Mouse (Mus musculus) B cell, adult 67 days (primary cell): ENCODE data around the gene Apoa5. TPM values are rescaled to one million over a fixed set of nuclear protein-coding genes. Genes with fewer than 3 reads are reported as not detected.

Experiments used
- total RNA-seq, 2 experiments: library from RNA; stranded (reverse); gene quantifications; 4 replicates each; pipeline ENCODE4 v1.2.4; 2023

Apoa5 gene
- total RNA-seq, result not detected

GRCm38 (mm10) chr9:46268343-46268873, at the start of gene Apoa5:
Apoa5 (plus strand) TSS chr9:46268633.

GRCm38 (mm10) chr9:46228491-46228890, 39.9 kb upstream of the Apoa5 start, which contains the start of gene Apoa1:
Apoa1 (plus strand) TSS chr9:46228580.

DNA sequence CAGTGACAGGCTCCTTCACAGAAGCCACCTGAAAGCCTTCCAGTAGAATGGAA, 33.0 kb upstream of the Apoa5 start, which contains the start of gene Apoc3:
Gene Apoc3 (minus strand): TSS at position 41 of the 53 bp plus-strand sequence.

DNA sequence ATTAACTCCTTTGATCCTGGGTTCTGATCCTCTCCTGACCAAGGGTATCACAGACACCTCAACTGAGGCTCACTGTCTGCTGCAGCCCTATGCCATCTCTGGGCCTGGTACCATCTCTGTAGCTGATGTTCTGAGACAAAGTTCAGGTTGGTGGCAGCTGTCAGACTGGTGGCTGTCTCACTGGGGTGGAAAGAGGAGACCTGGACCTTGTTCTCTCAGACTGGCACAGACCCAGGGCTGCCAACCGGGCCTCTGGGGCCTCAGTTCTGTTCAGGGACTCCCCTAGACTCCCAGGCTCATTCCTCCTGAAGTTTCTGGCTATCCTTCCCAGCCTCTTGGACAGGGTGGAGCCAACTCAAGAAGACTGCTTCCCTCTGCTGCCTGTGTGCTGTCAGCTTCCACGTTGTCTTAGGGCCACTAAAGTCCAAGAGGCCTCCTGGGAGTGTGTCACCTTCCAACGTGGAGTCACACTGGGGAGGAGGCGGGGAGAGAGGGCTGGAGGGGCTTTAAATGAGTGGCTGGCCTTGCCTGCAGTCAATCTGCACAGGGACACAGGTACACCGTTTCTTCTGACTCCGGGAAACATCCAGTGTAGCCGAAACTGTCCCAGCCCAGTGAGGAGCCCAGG, 27.8 kb upstream of the Apoa5 start, which contains the start of gene Apoa4:
Gene Apoa4 (plus strand): TSS at position 171 of the 628 bp plus-strand sequence.

DNA sequence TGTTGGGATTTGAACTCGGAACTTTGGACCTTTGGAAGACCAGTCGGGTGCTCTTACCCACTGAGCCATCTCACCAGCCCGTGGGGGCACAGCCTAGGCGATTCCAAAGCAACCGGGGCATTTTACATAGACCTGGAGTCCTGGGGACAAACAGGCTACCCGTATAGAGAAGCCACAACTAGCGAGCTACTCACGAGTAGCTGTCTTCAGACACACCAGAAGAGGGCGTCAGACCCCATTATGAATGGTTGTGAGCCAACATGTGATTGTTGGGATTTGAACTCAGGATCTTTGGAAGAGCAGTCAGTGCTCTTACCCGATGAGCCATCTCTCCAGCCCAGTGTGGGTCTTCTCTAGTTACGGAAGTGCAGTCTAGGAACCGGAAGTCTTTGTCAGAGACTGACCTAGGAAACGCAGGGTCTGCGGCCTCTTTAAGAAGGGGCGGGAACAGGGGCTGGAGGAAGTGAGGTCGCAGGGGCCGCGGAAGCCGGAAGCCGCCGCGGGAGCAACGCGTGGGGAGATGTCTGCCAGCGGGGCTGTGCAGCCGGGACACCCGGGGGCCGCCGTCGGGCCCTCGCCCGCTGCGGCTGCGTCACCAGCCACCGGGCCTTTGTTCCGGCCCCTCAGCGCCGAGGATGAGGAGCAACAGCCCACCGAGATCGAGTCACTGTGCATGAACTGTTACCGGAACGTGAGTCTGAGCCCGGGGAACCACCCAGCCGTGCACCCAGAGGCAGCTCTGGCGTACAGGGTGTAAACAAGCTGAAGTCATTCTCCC, 4.4 kb downstream of the Apoa5 start, which contains the start of gene Zpr1:
Gene Zpr1 (plus strand): TSS at position 388 of the 778 bp plus-strand sequence.

GRCm38 (mm10) chr9:46282631-46283436, 14.4 kb downstream of the Apoa5 start, which contains the start of gene Bud13:
Bud13 (plus strand) TSS chr9:46283008.

DNA sequence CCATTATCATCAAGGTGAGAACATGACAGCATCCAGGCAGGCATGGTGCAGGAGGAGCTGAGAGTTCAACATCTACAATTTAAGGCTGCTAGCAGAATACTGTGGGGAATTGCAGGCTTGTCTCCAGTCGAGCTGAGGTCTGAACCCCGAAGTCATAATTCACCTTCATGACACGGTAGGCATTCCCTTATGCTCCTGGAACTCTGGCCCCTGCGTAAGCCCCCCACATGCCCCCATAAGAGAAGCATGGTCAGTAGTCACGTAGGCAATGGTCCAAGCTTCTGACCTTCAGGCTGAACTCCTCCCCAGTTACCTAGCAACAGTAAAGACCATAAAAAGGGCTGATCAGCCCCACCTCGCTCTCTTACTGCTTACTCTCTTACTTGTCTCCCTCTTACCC, 51.5 kb downstream of the Apoa5 start, which contains the start of gene 4931429L15Rik:
Gene 4931429L15Rik (minus strand): TSS at position 101 of the 400 bp plus-strand sequence.

Other genes starting within 250 kb of the Apoa5 start
- not detected for gene Apoa1, start 40.1 kb upstream of the Apoa5 start, total RNA-seq
- gene Apoc3, start 33.0 kb upstream of the Apoa5 start, total RNA-seq, result not detected
- not detected for gene Apoa4, start 27.9 kb upstream of the Apoa5 start, total RNA-seq
- 10 to 100 TPM; 85.3 to 87.2 TPM for gene Zpr1, start 4.4 kb downstream of the Apoa5 start, total RNA-seq
- 10 to 100 TPM; 25.3 to 34.4 TPM for gene Bud13, start 14.4 kb downstream of the Apoa5 start, total RNA-seq
- not detected for gene 4931429L15Rik, start 51.4 kb downstream of the Apoa5 start, total RNA-seq